Mouse (Mus musculus) liver, adult (tissue): ENCODE measurements around the gene Grik2.

Experiments
- GATA4 ChIP-seq: IDR thresholded peaks from 2 replicates; pipeline ENCODE4 v1.6.1; 2014; ENCODE audit warnings: mild to moderate bottlenecking, low read length; ENCODE audit not compliant: insufficient replicate concordance

The Grik2 gene

GRCm38 (mm10) chr10:49751769-49752168 is 36.8 kb downstream of the Grik2 start:
- TF ChIP-seq GATA4 = no peak

- TF ChIP-seq GATA4 = no peak
Measured at GRCm38 (mm10) chr10:49731841-49732240, 56.7 kb downstream of the Grik2 start.

DNA sequence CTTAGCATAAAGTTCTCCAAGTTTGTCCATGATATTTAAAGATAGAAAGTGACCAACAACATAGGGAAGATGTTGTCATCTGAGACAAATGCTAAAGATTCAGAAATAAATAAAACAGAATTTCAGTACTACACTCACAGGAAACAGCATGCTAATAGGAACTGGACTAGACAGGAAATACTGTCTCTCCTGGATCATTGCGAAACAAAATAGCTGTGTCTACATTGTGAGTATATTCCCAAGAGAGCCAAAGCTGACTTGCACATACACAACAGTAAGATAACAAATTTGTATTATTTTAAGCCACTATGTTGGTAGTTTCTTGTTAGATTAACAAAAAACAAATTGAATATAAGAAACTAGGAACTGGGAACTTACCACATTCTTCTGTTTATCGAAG is 64.9 kb downstream of the Grik2 start:
- TF ChIP-seq GATA4 = no peak

- no peak for TF ChIP-seq GATA4
Measured at GRCm38 (mm10) chr10:49716856-49717255, 71.7 kb downstream of the Grik2 start.

GRCm38 (mm10) chr10:49709748-49710147 is 78.8 kb downstream of the Grik2 start:
- no peak for TF ChIP-seq GATA4

DNA sequence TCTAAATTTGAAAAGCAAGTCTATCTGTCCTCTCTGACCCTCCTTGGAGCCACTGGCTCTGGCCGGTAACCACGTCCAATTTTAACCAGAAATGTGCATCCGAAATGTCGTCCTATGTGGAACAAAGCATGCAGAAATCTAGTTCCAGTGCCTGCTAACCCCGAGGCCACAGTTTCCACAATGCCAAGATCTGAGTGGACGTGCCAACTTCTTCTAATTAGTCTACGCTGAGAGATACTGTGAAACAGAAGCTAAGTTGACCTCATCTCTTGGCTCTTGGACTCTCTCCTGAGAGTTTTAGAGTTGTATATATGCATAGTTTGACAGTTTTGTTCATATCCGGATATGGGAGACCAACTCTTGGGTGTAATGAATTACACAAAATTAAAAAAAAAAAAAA is 84.1 kb downstream of the Grik2 start:
- TF ChIP-seq GATA4 = no peak

DNA sequence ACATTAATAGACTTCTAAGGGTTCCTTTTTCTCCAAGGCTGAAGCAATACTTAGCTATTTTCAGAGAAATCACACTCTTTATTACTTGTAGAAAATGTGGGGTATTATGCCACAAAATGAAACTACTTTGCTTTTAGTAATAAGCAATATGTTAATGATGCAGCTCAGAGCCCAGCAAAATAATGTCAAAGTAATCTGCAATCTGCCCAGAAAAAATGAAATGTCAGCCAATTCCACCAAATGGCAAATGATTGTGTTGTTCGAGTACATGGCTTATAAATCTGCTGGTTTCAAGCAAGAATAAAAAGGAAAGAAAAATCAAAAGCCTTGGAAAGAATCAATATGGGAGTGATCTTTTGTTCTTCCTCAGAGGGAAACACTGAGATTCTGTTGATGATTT is 136.2 kb downstream of the Grik2 start:
- TF ChIP-seq GATA4 = no peak

DNA sequence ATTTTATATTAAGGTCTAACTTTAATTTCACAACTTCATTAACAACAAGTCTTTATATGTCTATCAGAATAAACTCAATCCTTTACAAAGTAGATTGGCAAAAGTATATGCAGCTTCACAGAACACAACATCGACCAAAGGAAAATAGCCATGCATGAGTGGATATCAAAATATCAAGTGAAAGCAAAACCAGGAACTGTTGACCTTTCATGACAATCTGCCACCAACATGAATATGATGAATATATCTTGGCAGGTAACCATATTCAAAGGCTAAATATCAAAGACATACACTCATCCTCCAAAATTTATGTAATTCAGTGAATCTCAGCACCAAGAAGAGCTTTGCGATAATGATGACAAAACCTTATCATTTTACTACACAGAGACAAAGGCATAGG is 141.4 kb downstream of the Grik2 start:
- no peak for TF ChIP-seq GATA4

DNA sequence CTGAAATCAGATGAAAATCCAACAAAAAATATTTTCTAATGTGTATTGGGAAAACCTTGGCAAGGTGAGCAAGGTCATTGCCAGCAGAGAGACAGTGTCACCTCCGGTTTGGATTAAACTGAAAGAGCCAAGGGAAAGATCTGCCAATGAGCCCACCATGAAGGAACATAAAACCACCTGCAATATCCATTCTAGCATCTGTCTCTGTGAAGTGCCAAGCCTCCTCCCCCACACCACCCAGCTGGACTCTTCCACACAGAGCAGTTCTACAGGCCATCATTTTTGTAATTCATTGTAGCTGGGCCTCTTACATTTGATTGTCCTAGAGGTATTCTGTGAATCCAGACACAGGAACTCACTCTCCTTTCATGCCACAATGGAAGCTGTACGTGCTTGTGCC is 148.7 kb downstream of the Grik2 start:
- no peak for TF ChIP-seq GATA4

- no peak for TF ChIP-seq GATA4
Measured at GRCm38 (mm10) chr10:49623951-49624350, 164.6 kb downstream of the Grik2 start.

- no peak for TF ChIP-seq GATA4
Measured at GRCm38 (mm10) chr10:49597652-49598051, 190.9 kb downstream of the Grik2 start.

GRCm38 (mm10) chr10:49573514-49573913 is 215.1 kb downstream of the Grik2 start:
- TF ChIP-seq GATA4 = no peak

- TF ChIP-seq GATA4 = no peak
Measured at GRCm38 (mm10) chr10:49559872-49560407, 228.6 kb downstream of the Grik2 start.

DNA sequence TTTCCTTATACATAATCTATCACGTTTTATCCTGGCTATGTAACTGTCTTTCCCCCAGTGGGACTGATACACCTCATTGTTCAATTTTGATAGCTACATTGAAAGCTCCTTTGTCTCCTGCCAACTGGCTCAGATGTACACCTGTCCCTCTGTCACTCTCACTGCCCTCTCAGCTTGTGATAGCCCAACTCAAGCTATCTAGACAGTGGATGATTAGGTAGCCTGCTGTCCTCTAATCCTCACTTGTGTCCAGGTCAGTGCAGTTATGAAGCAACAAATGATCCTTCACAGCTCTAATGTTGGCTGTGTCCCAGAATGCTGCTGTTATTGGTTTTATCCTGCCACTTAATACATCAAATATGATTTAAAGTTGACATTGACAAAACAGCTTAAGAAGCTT is 246.3 kb downstream of the Grik2 start:
- TF ChIP-seq GATA4 = no peak

- no peak for TF ChIP-seq GATA4
Measured at GRCm38 (mm10) chr10:49519752-49520151, 268.8 kb downstream of the Grik2 start.

GRCm38 (mm10) chr10:49500628-49501027 is 287.9 kb downstream of the Grik2 start:
- TF ChIP-seq GATA4 = no peak

GRCm38 (mm10) chr10:49497302-49497701 is 291.3 kb downstream of the Grik2 start:
- TF ChIP-seq GATA4 = no peak

- no peak for TF ChIP-seq GATA4
Measured at GRCm38 (mm10) chr10:49481439-49481838, 307.1 kb downstream of the Grik2 start.
